Mouse (Mus musculus) right cerebral cortex, postnatal 4 days (tissue): ENCODE results near the gene Fcho1.
A peak's percentile ranks its signal among the peaks of the same experiment; 100 is the strongest.

Experiments
- DNase-seq: peaks from one replicate; pipeline ENCODE4 v3.0.0-alpha.2; 2022

Fcho1 gene

GRCm38 (mm10) chr8:71680471-71680870 is 45.0 kb downstream of the Fcho1 start:
- DNase-seq = no peak

DNA sequence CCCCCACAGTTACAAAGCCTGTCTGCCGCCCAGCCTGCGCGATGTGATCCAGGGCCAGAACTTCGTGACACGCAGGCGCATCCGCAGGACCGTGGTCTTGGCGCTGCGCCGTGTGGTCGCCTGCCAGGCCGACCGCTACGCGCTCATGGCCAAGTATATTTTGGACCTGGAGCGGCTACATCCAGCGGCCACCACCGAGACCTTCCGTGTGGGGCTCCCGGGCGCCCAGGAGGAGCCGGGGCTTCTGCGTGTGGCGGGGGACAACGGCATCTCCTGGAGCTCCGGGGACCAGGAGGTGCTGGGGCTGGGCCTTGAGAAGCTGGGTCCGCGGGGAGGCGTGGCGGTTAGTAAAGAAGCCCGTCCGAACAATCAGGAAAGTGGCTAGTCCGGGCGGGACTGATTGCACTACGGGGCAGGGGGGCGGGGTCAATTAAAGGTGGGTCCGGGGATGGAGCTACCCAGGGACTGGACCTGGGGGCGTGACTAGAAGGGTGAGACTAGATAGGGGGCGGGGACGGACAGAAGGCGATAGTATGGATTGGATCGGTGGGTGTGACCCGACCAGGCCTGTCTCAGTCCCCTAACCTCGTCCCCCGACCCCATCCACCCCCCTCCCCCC is 45.9 kb downstream of the Fcho1 start:
- DNase-seq = no peak

DNA sequence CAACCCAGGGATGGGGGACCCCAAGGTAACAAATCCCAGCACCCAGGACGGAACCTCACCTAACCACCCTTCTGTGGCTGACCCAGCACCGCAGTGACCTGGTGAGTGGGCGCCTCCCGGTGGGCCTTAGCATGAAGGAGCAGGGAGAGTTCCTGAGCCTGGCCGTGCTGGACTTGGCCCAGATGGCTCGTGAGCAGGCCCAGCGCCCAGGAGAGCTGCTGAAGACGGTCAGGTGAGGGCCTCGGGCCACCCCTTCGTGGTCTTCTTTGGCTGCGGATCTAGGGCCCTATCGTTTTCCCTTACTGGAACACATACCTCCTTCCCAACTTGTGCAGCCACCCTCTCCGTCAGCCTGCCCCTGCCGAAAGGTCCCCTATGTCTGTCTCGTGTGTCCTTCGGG is 46.4 kb downstream of the Fcho1 start:
- no peak for DNase-seq

DNA sequence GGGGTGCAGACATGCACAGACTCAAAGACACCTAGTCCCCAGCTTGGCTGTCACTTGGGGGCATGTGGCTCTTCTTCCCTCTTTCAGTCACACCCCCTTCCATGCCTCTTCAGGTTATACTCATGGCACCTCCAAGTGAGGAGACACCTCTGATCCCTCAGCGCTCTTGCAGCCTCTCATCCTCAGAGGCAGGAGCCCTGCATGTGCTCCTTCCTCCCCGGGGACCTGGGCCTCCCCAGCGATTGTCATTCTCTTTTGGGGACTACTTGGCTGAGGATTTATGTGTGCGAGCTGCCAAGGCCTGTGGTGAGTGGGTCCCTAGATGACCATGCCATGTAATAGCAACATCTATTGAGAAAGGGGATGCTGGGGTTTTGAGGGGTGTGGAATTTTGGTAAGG is 47.3 kb downstream of the Fcho1 start:
- no peak for DNase-seq

DNA sequence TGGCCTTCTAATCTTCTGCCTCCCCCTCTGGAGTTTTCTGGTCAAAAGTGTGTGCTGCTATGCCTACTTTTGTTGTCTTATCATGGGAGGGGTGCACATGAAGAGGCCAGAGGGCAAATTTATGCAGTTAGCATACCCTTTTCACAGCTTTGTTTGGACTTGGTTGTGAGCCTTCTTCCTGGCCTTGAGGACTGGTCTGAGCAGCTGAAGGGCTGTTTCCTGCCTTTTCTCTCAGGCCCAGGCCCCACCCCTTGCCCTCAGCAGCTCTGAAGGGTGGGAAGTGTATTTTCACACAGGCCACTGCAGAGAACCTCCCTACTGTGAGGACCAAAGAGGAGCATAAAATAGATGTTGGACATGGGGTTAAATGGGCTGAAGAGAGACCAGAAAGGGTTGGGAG is 48.0 kb downstream of the Fcho1 start:
- DNase-seq = no peak

DNA sequence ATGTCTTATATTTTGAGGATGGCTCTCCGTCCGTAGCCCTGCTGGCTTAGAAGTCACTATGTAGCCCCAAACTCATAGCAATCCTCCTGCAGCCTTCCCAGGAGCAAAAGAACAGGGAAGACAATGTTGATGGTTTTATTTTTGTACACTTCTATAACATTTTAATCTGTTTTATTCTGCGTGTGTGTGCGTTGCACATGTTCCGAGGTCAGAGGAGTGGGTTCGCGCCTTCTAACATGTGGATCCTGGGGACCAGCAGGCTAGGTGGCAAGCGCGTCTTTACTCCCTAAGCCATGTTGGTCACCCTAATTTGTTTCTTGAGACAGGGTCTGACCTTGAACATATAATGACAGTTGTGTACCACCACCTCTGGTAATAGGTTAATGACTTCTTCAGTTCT is 48.7 kb downstream of the Fcho1 start:
- DNase-seq = no peak

- peak; percentile 74 for DNase-seq
These were observed 49.3 kb downstream of the Fcho1 start, which contains the start of gene Jak3 for GRCm38 (mm10) chr8:71676020-71676741. Gene Jak3, plus strand, starts transcription at chr8:71676296.

- DNase-seq = no peak
These were observed 50.0 kb downstream of the Fcho1 start for GRCm38 (mm10) chr8:71675456-71676019.

DNA sequence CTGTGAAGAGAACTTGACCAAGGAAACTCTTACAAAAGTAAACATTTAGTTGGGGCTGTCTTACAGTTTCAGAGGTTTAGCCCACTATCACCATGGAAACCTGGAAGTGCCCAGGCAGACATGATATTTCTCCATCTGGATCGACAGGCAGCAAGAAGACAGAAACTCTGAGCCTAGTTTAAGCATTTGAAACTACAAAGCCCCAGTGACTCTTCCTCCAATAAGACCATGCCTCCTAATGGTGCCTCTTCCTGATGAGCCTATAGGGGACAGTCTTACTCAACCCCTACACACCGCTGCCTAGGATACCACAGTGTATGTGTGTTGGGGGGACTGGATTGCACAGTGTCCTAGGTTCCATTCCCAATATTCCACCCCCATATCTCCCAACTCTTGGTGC is 51.4 kb downstream of the Fcho1 start:
- no peak for DNase-seq

DNA sequence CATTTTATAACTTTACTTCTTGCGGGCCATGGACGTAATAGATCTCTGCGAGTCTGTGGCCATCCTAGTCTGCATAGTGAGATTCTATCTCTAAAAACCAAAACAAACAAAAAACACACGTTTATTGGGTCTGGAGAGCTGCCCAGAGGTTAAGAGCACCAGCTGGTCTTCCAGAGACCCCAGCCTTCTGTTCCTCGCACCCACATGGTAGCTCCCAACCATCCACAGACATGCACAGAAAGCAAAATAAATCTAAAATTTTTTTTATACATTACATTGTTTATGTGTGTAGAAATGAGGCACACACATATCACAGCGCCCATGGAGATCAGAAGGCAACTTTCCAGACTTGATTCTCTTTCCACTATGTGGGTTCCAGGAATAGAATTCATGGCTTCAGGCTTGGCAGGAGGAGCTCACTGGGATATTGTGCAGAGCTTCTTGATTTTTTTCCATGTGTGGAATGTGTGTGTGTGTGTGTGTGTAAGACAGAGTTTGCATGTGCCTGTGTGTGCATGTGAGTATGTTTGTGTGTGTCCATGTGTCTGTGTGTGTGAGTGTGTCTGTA is 53.3 kb downstream of the Fcho1 start:
- DNase-seq = no peak

DNA sequence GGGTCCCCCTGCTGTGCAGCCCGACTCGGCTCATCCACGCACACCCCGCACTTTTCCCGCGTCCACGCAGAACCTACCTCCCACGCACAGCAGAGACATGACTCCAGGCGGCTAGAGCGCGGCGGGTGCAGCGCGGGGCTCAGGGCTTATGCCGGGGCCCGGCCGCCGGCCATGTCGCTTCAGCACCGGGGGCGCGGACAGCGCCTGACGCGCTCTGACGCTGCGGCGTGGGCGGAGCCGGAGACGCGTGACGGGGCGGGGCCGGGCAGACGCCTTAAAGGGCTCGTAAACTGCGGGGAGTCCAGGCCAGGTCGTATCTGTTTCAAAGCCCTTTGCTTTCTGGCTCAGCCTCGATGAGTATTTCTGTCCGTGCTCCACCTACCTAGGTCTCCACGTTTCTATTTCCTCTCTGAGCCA is 54.0 kb downstream of the Fcho1 start, which contains the start of gene Unc13a:
TSS of gene Unc13a (minus strand) at position 209 of the 417 bp plus-strand sequence.
- peak; percentile 94 for DNase-seq

DNA sequence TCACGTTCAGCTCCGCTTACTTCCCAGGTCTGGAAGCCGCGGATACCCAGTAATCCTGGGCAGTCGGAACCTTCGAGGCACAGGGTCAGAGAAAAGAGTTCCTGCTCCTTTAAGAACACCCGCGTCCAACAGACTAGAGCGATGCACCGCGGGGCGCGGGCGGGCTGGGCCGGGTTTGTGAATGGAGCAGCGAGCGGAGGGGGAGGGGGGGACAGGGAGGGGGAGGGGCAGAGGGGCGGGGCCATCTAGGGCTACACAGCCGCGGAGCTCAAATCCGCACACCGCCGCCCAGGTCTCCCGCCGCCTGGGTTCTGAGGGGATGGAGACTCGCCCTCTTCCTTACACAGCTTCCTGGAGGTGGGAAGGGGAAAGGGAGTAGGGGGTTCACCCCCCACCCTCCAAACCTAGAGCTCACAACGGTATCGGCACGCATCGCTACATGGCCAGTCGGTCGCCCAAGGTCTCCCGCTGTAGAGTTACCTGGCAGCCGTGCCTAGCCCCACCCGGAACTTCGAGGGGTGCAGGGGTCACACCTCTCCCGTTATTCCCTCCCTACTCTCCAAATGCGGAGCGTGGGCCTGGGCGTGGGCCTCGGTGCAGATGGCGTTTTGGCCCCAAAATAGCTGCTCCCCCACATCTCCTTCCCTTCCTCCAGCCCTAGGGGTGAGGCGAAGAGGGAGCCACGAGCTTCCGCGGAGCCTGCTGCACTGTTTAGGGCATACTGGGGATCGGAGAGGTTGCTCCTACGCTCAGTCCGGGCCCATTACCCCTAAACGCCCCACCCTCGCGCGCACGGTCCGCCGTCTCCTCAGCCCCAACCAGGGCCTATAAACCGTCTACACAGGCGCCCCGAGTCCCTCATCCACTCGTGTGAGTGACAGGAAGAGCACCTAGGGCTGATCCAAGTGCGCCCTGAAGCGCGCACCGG is 54.6 kb downstream of the Fcho1 start:
- peak; percentile 82 for DNase-seq

GRCm38 (mm10) chr8:71670198-71670597 is 55.3 kb downstream of the Fcho1 start:
- DNase-seq = no peak

- no peak for DNase-seq
These were observed 57.1 kb downstream of the Fcho1 start for GRCm38 (mm10) chr8:71668220-71668975.

GRCm38 (mm10) chr8:71667256-71667655 is 58.3 kb downstream of the Fcho1 start:
- no peak for DNase-seq

GRCm38 (mm10) chr8:71666855-71667254 is 58.7 kb downstream of the Fcho1 start:
- no peak for DNase-seq

DNA sequence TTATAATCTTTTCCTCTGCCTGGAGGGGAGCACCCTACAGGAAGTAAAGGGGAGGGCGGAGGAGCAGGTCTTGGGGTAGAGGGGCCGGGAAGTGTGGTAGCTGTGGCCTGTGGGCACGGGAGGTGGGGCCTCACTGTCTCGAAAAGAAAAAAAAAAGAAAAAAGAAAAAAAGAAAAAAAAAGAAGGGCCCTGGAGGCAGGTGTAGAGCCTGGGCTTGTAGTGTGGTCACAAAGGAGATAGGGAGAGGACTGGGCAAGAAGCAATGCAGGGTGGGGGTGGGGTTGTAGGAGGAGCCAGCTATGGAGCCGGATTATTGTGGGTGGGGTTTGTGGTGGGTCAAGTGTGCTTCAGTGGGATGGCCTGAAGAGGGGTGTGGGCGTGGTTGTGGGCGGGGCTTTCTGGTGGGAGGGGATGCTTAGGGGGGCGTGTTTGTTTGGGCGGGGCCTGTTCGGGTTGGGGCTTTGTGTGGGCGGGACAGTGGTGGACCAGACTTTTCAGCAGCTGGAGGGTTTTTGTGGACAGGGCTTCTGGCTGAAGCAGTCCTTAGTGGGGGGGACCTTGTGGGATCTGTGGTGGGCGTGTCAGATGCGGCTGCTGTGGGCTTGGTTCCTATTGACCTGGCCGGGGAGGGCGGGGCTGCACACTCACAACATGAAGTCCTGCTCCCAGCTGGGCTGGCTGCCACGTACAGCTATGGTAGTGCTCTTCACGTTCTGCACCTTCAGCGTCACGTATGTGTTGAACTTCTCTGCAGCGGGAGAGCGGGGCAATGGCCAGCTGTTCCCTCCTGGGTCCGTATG is 60.0 kb downstream of the Fcho1 start:
- DNase-seq = no peak

DNA sequence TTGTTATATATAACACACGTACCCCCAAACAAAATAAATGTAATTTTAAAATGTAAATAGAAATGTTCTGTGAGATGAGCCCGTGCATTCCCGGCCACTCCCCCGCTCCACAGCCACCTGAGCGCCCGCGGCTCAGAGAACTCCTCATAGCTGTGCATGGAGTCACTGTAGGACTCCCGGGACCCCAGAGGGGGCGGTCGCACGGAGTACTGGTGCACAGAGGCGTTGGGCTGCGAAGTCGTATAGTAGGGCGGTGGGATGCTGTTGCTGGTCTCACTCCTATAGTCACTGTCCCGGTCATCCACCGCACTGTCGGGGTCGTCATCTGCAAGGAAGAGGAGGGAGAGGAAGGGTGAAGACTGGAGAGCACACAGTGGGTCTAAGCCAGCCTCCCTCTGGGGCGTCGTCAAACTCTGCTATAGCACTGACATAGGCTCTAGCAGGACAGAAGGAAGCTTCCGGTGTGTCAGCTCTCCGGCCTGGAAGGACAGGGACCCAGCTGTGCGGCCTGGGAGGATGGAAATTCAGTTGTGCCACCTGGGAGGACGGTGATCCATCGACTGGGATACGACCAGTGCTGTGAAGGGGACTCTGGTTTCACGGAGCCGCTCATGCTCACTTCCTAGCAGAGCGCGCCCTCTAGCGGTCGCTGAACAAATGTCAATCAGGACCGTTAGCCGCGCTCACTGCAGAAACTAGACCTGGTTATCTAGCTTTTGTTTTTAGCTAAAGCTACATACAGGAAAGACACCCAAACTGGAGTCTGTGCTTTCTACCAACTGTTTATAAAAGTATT is 65.0 kb downstream of the Fcho1 start:
- DNase-seq = peak; percentile 95

DNA sequence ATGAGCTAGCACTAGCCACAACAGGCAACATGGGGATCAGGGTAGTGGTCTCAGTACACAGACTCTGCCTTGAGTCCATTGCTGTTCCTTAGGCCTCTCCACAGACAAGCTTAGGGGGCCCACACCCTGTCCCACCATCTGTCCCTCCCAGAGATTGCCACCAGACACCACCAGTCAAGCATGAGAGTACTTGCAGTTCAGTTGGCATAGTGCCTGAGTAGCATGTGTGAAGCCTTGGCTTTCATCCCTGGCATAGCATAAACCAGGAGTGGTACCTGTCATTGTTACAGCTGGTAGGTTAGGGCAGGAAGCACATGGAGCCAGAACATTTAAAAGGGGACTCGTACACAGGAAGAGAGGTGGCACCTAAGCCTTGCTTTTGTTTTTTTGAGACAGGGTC is 65.8 kb downstream of the Fcho1 start:
- no peak for DNase-seq

- DNase-seq = no peak
These were observed 66.9 kb downstream of the Fcho1 start for GRCm38 (mm10) chr8:71658515-71659049.
